Mouse (Mus musculus) kidney, postnatal 0 days (tissue): ENCODE data around the gene Hgfac. TPM values are rescaled to one million over a fixed set of nuclear protein-coding genes. Genes with fewer than 3 reads are reported as not detected.

Experiments
- ATAC-seq: fragments of 200-750 bp; cut with Nextera tagmentation; replicated peaks from 2 replicates; pipeline ENCODE4 v1.8.0; 2017; ENCODE audit warnings: low read depth, moderate number of reproducible peaks, moderate TSS enrichment, moderate library complexity; ENCODE audit not compliant: low FRiP score
- DNase-seq: peaks from one replicate; pipeline ENCODE4 v3.0.0-alpha.2; 2016; ENCODE audit warnings: low spot score
- H3K27ac ChIP-seq: fragments of 300-500 bp; sonication (generic); 2 replicates; pipeline ENCODE4 v1.5.1; 2014; ENCODE audit warnings: mild to moderate bottlenecking
- H3K27me3 ChIP-seq: fragments of 300-500 bp; sonication (generic); 2 replicates; pipeline ENCODE4 v1.6.1; 2014; ENCODE audit warnings: low read length, mixed read lengths; ENCODE audit not compliant: insufficient read depth
- H3K36me3 ChIP-seq: fragments of 300-500 bp; sonication (generic); 2 replicates; pipeline ENCODE4 v1.6.1; 2014; ENCODE audit warnings: low read length, mixed read lengths; ENCODE audit not compliant: insufficient read depth
- H3K4me1 ChIP-seq: fragments of 300-500 bp; sonication (generic); replicated peaks from 2 replicates; pipeline ENCODE4 v1.6.1; 2014; ENCODE audit warnings: antibody characterized with exemption, low read length, mixed read lengths; ENCODE audit not compliant: insufficient read depth
- H3K4me2 ChIP-seq: fragments of 300-500 bp; sonication (generic); 2 replicates; pipeline ENCODE4 v1.6.1; 2014; ENCODE audit warnings: mild to moderate bottlenecking, low read length, moderate library complexity, mixed read lengths
- H3K4me3 ChIP-seq: fragments of 300-500 bp; sonication (generic); replicated peaks from 2 replicates; pipeline ENCODE4 v1.5.1; 2014; ENCODE audit warnings: low read depth, low read length
- H3K9ac ChIP-seq: fragments of 300-500 bp; sonication (generic); 2 replicates; pipeline ENCODE4 v1.6.1; 2014; ENCODE audit warnings: low read depth, low read length
- H3K9me3 ChIP-seq: fragments of 300-500 bp; sonication (generic); replicated peaks from 2 replicates; pipeline ENCODE4 v1.6.1; 2016; ENCODE audit warnings: low read length, inconsistent platforms, mixed read lengths
- CTCF ChIP-seq: IDR thresholded peaks from 2 replicates; pipeline ENCODE4 v1.5.1; 2016; ENCODE audit warnings: antibody characterized with exemption, low read depth, mild to moderate bottlenecking, moderate library complexity
- WGBS: fragments of 180-500 bp; shearing (Covaris S2); extraction: QIAGEN DNeasy Blood & Tissue Kit; methylation state at CpG from one replicate; pipeline ENCODE4 v1.1.7; 2014; 5-methylcytosine and 5-hydroxymethylcytosine counted together
- polyA plus RNA-seq: library from polyadenylated mRNA; unstranded; fragments of >200 nt; fragmentation: Nextera tagmentation; extraction: Ambion mirVana; gene quantifications from 2 replicates; pipeline ENCODE4 v1.2.1, GENCODE M21; 2015

Gene Hgfac
- polyA plus RNA-seq, 1 experiment from 2014 or later, result 4.1 TPM

DNA sequence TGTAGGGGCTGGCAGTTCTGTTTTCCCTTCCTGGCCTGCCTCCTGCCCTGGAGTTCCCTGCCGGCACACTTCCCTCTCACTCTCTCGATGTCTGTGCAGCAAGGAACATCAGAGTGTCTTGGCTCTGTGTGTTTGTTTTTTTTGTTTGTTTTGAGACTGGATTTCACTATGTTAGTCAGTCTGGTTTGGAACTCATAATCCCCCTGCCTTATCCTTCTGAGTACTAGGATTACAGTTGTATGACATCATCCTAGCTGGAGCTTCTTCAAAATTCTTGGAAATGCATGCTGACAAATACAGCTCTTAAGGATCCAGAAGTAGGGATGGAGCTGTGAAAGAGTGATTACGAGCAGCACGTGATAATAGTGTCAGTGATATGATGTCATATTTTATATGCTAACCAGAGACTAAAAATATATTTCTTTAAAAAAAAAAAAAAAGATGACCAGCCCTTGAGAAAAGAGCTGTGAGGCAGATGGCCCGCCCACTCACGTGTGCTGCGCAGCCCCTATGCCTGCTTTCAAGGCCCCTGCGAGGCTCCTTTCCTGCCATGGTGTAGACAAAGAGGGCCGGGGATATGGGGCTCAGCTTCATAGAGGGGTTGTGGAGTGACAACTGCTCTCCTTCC, 21.5 kb upstream of the Hgfac start:
- Histone ChIP-seq H3K27me3 (no peaks in the 10 kb centered on the region), H3K9me3 (no peaks in the 10 kb centered on the region), H3K36me3 (0 out of 2 replicates have a peak, but pooled peaks cover 14% of the 10 kb centered on the region), H3K4me1 (no peaks in the 10 kb centered on the region), H3K4me3 (no peak overlapping the region), H3K4me2 (no peak overlapping the region), H3K9ac (no peak overlapping the region), H3K27ac (no peak overlapping the region)
- DNase-seq (no peak), ATAC-seq (no peak)
- no peak for TF ChIP-seq CTCF
- 78% methylated on average over 9 of the region's 9 CpGs for WGBS

DNA sequence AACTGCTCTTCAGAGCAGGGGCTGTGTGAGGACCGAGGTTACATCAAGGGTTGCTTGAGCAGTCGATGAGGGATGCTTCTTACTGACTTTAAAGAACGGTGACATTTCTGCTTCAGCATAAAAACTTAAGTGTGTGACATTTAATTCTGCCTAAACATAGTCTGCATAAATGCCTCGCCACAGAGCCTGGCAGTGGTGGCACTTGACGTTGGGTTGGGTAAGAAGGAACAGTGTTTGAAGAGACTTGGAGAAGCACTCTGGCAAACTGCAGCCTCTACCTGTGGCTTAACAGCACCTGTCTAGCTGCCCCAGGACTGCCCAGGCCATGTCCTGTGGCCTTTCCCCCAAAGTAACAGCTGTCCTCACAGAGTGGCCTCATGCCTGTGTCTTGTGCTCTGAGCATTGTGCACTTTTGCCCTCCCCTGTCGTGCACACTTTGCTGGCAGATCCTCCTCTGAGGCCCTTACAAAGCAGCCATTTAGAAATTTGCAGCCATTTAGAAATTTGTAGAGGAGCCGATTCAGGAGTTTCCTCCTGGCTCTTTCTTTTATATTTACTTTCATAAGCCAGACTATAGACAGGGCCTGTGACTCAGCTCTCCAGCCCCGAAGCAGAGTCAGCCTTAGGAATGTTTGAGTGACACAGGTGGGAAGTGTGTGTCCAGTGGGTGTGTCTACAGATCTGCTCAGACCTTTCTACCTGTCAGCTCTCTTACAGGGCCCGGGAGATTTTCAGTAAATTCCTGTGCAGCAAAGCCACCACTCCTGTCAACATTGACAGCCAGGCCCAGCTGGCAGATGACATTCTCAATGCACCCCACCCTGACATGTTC, 20.7 kb upstream of the Hgfac start:
- no peaks in the 10 kb centered on the region for H3K27me3 ChIP-seq
- no peak for DNase-seq
- no peaks in the 10 kb centered on the region for H3K9me3 ChIP-seq
- no peaks in the 10 kb centered on the region for H3K4me1 ChIP-seq
- no peak overlapping the region for H3K27ac ChIP-seq
- H3K4me3 ChIP-seq, result no peak overlapping the region
- ATAC-seq, result no peak
- H3K4me2 ChIP-seq, result no peak overlapping the region
- TF ChIP-seq CTCF, result no peak
- 0 out of 2 replicates have a peak, but pooled peaks cover 15% of the 10 kb centered on the region for H3K36me3 ChIP-seq
- H3K9ac ChIP-seq, result no peak overlapping the region
- WGBS, result 80% methylated on average over 9 of the region's 9 CpGs

DNA sequence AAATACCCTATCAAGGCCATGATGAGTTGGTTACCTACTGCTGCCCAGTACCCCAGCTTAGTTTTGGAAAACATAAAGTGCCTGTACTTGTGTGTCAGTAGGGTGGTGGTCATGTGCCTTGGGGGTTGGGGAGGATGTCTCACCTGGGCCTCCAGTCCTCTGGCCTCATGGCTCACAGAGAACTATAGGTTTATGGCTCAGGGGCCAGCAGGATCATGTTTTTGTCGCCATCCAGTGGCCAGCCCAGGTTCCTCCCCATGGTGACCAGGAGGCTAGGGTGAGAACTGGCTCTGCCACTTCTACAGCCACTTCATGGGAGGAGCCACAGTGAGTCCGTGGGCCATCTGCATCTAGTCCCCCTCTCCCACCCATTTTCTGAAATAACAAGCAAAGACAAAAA, 16.3 kb upstream of the Hgfac start:
- peaks cover 45% of the 10 kb centered on the region for H3K36me3 ChIP-seq
- no peaks in the 10 kb centered on the region for H3K9me3 ChIP-seq
- TF ChIP-seq CTCF, result peak; percentile 80
- H3K27ac ChIP-seq, result no peak overlapping the region
- H3K4me2 ChIP-seq, result no peak overlapping the region
- ATAC-seq (peak; percentile 62; the same call in 1 of the 2 replicates), DNase-seq (peak; percentile 52)
- WGBS, result 25% methylated on average over 2 of the region's 2 CpGs
- no peak overlapping the region for H3K9ac ChIP-seq
- H3K4me3 ChIP-seq, result no peak overlapping the region
- no peaks in the 10 kb centered on the region for H3K4me1 ChIP-seq
- no peaks in the 10 kb centered on the region for H3K27me3 ChIP-seq

DNA sequence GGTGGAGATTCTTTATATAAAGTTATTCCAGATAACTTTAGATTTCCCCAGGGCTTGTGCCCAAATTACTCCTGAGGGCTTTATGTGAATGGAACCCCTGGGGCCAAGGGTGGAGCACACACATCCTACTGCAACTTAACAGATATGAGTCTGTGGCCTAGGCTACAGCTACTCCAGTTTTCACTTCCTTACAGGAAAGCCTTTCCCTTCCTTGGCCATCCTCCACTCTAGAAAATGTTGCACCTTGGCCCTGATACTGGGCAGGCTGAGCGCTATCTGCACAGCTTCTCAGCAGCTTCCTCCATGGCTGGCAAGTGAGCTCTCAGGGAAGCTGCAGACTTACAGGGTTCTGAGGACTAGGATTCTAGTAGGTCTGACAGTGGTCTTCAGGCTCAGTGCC, 12.0 kb upstream of the Hgfac start:
- H3K9ac ChIP-seq, result no peak overlapping the region
- no peaks in the 10 kb centered on the region for H3K9me3 ChIP-seq
- no peak overlapping the region for H3K4me3 ChIP-seq
- H3K4me2 ChIP-seq, result no peak overlapping the region
- no peaks in the 10 kb centered on the region for H3K27me3 ChIP-seq
- no peak for TF ChIP-seq CTCF
- WGBS, result 96% methylated on average over 1 of the region's 1 CpGs
- DNase-seq, result no peak
- H3K4me1 ChIP-seq, result no peaks in the 10 kb centered on the region
- no peak for ATAC-seq
- peaks cover 56% of the 10 kb centered on the region for H3K36me3 ChIP-seq
- no peak overlapping the region for H3K27ac ChIP-seq

DNA sequence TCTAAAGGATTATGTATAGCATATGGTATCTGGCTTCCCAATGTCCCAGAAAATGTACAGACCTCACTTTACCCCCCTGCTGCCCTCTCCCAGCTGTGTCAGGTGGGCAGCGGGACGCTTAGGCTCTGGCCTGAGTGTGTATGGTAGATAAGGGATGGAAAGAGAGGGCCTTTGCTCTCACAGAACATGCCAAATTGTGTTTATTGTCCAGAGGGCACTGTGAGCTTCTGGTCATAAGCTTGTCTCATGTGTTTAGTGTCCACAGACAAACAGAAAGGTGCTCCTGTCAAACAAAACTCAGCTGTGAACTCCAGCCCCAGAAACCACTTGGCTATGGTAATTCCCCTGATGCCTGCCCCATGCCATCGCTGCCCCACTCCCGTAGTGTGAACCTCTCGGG, 11.6 kb upstream of the Hgfac start:
- Histone ChIP-seq H3K27me3 (no peaks in the 10 kb centered on the region), H3K27ac (no peak overlapping the region), H3K4me1 (no peaks in the 10 kb centered on the region), H3K9ac (no peak overlapping the region), H3K4me2 (no peak overlapping the region), H3K36me3 (peaks cover 57% of the 10 kb centered on the region), H3K4me3 (no peak overlapping the region), H3K9me3 (no peaks in the 10 kb centered on the region)
- DNase-seq (no peak), ATAC-seq (no peak)
- no peak for TF ChIP-seq CTCF
- 90% methylated on average over 5 of the region's 5 CpGs for WGBS

DNA sequence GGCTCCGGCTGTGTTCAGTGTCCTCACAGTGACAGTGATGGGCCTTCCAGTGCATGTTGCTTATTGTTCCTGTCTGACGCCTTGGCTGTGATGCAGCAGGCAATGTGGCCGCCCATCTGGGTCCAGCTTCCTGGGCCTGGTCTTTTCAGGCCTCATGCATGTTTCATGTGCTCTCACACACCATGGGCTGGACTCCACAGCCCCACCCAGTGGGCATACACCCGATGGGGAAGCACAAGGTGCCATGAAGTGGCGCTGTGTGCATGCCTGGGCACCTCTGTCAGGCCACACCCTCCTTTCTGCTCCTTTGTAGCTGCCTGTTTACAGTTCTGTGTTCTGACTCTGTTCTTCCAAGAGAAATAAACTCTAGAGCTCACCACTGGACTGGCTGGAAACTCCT, 8.2 kb upstream of the Hgfac start:
- Histone ChIP-seq H3K4me1 (no peaks in the 10 kb centered on the region), H3K27ac (no peak overlapping the region), H3K9ac (no peak overlapping the region), H3K4me3 (no peak overlapping the region), H3K4me2 (no peak overlapping the region), H3K36me3 (peaks cover 33% of the 10 kb centered on the region; the same call in 1 of the 2 replicates), H3K27me3 (no peaks in the 10 kb centered on the region), H3K9me3 (no peaks in the 10 kb centered on the region)
- ATAC-seq, result no peak
- 73% methylated on average over 5 of the region's 5 CpGs for WGBS
- DNase-seq, result no peak
- TF ChIP-seq CTCF, result peak; percentile 59
